Mouse (Mus musculus) adrenal gland, postnatal 14 days (tissue): ENCODE measurements around the gene Taf7l. TPM values are rescaled to one million over a fixed set of nuclear protein-coding genes. Genes with fewer than 3 reads are reported as not detected.

ENCODE experiments used
- DNase-seq: peaks from one replicate; pipeline ENCODE4 v3.0.0; 2021; ENCODE audit warnings: mixed read lengths
- long read RNA-seq, 2 experiments: library from polyadenylated mRNA; stranded (forward); transcript quantifications; one replicate each; pipeline ENCODE4 v2.0.0; 2021
- total RNA-seq: library from RNA; stranded (reverse); gene quantifications from 2 replicates; pipeline ENCODE4 v1.2.3, GENCODE M21; 2021

Gene Taf7l
- total RNA-seq = not detected in 2 replicates
- long read RNA-seq, experiment 1 = 0 reads
- long read RNA-seq, experiment 2 = 0 reads

GRCm38 (mm10) chrX:134476290-134476689 lies at the start of gene Taf7l:
Gene Taf7l, minus strand, starts transcription at chrX:134476490.
- DNase-seq = no peak

DNA sequence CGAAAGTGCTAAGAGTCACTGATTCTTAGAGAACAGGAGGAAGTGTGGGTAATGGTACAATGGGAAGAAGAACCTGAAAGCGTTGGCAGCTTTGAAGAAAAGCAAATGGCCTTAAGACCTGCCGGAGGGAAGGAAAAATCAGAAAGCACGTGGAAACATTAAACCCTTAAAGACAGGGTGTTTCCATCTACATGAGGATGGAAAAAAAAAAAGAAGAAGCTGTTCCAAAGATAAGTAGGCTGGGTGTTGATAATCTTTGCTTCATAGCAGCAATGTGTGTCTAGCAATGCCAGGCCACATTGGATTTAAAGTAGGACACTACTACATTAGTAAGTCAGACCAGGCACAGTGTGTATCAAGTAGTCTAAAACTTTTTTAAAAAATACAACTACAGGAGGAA lies 49.0 kb upstream of the Taf7l start:
- DNase-seq = no peak

DNA sequence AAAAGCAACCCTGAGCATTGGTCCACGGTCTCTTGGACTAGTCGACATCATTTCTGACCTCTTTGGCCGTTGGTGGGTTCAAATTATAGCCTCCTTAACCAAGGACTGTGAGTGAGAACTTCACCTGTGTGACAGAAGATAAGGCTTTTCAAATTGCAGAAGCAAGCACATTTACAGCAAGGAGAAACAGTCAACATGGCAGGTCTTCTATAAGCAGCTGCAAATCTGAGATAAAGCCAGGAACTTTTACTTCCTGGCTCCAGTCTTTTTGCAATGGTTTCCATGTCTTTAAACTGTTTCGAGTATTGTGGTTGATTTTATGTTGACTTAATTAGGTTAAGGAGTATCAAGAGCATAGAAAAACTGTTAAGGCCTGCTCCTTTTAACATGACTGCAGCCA lies 47.5 kb upstream of the Taf7l start:
- DNase-seq = no peak

DNA sequence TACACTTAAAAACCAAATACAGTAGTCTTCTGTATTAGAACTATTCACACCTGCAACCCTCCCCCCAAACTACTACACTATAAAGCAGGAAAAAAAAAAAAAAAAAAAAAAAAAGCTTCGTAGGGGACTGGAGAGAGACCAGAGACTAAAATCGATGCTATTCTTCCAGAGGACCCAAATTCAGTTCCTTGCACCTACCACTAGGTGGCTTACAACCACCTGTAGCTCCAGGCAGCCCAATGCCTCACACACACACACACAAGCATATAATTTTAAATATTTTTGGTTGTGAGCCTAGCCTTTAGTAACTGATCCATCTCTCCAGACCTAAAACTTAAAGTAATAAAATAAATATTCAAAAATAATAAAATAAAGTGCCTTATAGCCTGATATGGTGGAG lies 33.2 kb upstream of the Taf7l start:
- DNase-seq = no peak

DNA sequence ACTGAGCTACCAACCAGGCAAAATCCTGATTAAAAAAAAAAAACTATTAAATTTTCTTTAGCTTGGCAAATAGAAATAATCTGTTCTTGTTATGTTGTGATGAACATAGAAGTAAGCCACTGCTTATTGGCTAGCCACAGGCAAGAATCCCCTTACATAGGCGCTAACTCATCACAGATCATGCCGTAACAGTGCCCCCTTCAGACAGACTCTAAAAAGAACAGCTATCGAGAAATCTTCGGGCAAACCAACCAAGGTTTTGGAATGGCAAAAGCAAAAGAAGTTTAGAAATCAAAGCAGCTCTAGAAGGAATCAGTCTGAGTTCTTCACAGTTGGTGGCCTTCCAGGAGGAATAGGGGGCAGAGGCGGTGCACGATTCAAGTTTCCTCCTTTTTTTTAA lies 31.7 kb upstream of the Taf7l start:
- DNase-seq = no peak

DNA sequence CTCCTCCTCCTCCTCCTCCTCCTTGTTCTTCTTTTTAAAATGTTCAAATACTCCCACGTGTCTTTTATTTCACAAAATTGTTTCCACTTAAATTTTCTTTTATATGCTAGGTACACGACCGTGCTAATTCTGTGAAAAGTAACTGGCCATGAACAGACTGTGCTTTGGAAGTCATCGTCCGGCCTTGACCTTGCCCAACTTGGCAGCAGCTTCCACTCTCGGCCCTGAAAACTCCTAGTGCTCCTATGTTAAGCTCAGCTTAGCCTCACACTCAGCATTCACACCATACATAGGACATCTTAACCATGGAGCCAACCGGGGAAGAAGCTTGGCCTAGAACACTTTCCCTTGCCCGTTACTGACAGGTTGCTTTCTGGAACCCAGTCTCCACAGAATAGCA lies 24.4 kb upstream of the Taf7l start:
- peak; percentile 61 for DNase-seq

DNA sequence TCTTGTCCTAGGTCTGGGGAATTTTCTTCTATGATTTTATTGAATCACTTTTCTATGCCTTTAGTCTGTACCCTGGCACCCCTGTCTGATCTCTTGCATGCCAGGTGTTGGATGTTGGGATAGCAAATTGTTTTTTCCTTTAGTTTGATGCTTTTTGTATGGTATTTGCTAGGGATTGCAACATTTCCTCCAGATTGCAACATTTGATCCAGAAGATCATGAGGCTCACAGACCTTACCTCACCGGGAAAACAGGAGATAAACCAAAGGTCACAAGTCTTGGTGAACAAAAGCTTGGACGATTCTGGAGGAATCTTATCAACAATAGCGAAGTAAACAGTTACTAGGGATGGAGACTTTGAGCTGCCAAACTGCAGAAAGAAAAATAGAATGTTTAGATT lies 5.4 kb upstream of the Taf7l start:
- no peak for DNase-seq

DNA sequence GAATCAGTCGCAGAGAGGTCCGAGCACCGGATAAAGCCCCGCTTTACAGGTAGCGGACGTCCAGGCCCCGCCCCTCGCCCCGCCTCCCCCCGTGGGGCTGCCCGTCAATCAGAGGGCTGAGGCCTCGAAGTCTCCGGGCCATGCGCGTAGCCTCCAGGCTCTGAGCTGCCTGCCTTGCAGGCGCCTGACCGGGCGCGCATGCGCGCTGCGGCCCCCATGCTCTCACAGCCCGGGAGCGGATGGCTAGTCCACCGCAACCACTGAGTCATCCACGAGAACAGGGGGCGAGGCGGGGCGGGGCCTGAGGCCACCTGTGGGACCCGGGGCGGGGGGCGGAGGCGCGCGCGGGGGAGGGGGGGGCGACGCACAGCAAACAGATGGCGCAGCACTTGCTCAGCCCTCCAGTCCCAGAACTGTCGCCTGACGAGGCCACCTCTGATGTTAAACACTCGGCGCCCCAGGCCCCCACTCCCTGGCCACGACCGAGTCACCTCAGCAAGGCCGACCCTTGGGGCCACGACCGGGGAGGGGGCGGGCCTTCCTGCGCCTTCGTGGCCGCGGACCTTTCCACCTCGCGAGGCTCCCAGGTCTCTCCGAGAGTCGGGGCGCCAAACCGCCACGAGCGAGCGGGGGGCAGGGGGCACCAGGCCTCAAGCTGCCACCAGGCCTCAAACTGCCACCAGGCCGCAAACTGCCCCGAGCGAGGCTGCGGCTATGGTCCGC lies 1.1 kb downstream of the Taf7l start:
- DNase-seq = no peak

DNA sequence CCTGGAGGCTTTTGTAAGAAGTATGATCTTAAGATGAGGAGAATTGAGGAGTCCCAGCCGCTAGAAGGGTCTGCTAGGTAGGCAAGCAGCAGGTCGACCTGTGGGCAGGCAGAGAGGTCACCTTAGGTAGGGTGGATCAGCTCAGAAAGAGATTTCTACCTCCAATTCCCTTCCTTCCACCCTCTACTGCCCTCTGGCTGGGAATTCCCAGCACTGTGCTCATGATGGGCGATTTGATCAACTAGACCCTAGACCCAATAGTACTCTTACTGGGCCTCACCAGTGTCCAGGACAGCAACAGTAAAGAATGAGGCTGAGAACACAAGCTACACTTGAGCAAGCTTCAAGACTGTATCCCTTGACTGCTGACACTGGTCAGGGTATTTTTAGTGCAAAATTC lies 49.0 kb downstream of the Taf7l start:
- DNase-seq = no peak

DNA sequence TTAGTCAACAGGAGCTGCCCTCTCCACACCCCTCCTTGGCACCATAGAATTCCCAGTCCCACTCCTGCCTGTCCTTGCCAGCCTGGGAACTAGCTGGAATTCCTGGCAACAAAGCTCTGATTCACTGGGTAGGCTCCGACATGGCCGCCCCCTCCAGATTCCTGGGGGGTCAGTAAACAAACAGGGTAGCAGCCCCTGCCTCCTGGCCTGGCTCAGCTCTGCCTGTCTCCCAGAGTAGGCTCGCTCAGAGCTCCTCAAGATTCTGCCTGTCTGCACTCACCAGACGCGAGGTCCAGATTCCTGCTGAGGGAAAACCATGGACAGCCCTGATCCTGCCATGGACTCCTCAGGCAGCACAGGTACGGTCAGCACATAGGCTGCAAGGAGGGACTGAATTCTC lies 49.5 kb downstream of the Taf7l start:
- no peak for DNase-seq

DNA sequence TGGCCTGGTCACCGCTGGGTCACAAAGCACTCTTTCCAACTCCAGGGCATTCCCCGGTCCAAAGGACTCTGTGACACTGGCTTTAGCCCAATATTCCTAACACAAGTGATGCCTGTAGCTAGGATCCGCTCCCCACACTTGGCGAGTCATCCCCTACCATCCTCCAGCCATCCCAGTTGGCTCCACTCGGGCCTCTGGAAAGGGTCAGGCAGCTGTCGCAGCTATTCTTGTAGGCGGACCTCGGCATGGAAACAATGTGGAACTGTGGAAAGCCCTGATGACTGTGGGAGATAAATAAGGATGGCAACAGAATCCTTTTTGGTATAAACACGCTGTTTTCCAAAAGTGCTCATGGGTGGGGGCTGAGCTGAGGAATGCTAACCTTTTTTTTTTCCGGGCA lies 50.5 kb downstream of the Taf7l start:
- no peak for DNase-seq

DNA sequence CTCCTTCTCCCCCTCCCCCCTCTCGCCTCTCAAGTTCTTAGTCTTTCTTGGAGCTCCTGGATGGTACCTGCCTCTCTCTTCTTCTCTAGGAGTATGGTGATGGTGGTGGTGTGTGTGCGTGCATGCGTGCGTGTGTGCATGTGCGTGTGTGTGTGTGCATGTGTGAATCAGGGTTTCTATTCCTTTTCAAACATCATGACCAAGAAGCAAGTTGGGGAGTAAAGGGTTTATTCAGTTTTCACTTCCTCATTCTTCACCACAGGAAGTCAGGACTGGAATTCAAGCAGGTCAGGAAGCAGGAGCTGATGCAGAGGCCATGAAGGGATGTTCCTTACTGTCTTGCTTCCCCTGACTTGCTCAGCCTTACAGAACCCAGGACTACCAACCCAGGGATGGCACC lies 52.0 kb downstream of the Taf7l start:
- no peak for DNase-seq

- no peak for DNase-seq
These were observed 56.2 kb downstream of the Taf7l start for GRCm38 (mm10) chrX:134420097-134420496.

DNA sequence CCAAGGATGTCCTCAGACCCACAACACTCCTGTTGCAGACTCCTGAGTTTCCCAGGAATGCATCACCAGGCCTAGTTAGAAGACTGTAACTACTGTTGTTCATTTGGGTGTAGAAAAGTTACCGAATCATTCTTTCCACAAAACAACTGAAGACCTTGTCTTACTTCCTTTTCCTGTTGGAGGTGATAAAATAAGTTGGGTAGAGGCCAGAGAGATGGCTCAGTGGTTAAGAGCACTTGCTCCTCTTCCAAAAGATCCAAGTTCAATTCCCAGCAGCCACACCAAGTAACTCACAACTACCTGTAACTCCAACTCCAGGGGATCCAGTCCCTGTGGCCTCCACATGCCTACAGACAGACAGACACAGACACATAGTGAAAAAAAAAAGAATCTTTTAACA lies 64.2 kb downstream of the Taf7l start:
- DNase-seq = no peak

Other genes starting within 250 kb of the Taf7l start
- gene Trmt2b, start 199.5 kb downstream of the Taf7l start, total RNA-seq = 41.4 and 43.2 TPM in 2 replicates
- gene Tmem35a, start 181.3 kb downstream of the Taf7l start, total RNA-seq = 170 and 191 TPM in 2 replicates
- 7.6 TPM in 2 replicates for gene Cenpi, start 168.4 kb downstream of the Taf7l start, total RNA-seq
- 0.41 and 0.53 TPM in 2 replicates for gene Drp2, start 71.9 kb downstream of the Taf7l start, total RNA-seq
- 52.4 and 53.2 TPM in 2 replicates for gene Timm8a1, start 65.4 kb upstream of the Taf7l start, total RNA-seq
- gene Btk, start 107.1 kb upstream of the Taf7l start, total RNA-seq = 2.1 and 4.7 TPM in 2 replicates
- gene Rpl36a, start 109.2 kb upstream of the Taf7l start, total RNA-seq = 329 and 369 TPM in 2 replicates
- 5.8 and 7.0 TPM in 2 replicates for gene Gla, start 124.6 kb upstream of the Taf7l start, total RNA-seq
- 96.9 and 100 TPM in 2 replicates for gene Hnrnph2, start 124.7 kb upstream of the Taf7l start, total RNA-seq
- 13.9 and 15.5 TPM in 2 replicates for gene Armcx4, start 210.0 kb upstream of the Taf7l start, total RNA-seq
- gene Armcx1, start 241.5 kb upstream of the Taf7l start, total RNA-seq = 18.6 and 19.3 TPM in 2 replicates